Mouse (Mus musculus) lung, adult 2 months (tissue): ENCODE measurements around the gene Map2k6.

ENCODE experiments used
- CTCF ChIP-seq: fragments of 200-500 bp; IDR thresholded peaks from 2 replicates; pipeline ENCODE4 v1.5.1; 2011; ENCODE audit warnings: mild to moderate bottlenecking, low read length, control low read depth; ENCODE audit not compliant: insufficient read depth
- POLR2A ChIP-seq: fragments of 200-500 bp; IDR thresholded peaks from 2 replicates; pipeline ENCODE4 v1.6.1; 2011; ENCODE audit warnings: low read depth, mild to moderate bottlenecking, control low read depth, low read length, borderline replicate concordance; ENCODE audit errors: extremely low read depth

- TF ChIP-seq CTCF (no peak), POLR2A (no peak)
Measured at GRCm38 (mm10) chr11:110538206-110538605, 139.3 kb downstream of the Map2k6 start.
